Mouse (Mus musculus): ENCODE results near the gene Gm3264. TPM values are rescaled to one million over a fixed set of nuclear protein-coding genes. Genes with fewer than 3 reads are reported as not detected.

Gene Gm3264
- not detected in 4 replicates for total RNA-seq (2023; ENCODE audit: inconsistent age)

GRCm38 (mm10) chr14:4855299-4855980 lies at the start of gene Gm3264:
Gm3264 (plus strand) TSS chr14:4855576.

GRCm38 (mm10) chr14:4837806-4838205 lies 17.6 kb upstream of the Gm3264 start, which contains the start of gene Gm3269:
Gm3269 (plus strand) TSS chr14:4838106.

GRCm38 (mm10) chr14:4892116-4892515 lies 36.7 kb downstream of the Gm3264 start, which contains the start of gene Gm3278:
Gm3278 (plus strand) TSS chr14:4892416.

Other genes with a start within 250 kb of the Gm3264 start
- not detected in 4 replicates for gene Gm8159, start 223.2 kb upstream of the Gm3264 start, total RNA-seq (2023; ENCODE audit: inconsistent age)
- gene Gm3239, start 191.4 kb upstream of the Gm3264 start, total RNA-seq (2023; ENCODE audit: inconsistent age), result not detected in 4 replicates
- gene Gm7876, start 146.3 kb upstream of the Gm3264 start, total RNA-seq (2023; ENCODE audit: inconsistent age), result not detected in 4 replicates
- gene Gm3252, start 128.8 kb upstream of the Gm3264 start, total RNA-seq (2023; ENCODE audit: inconsistent age), result not detected in 4 replicates
- gene Gm9602, start 79.2 kb upstream of the Gm3264 start, total RNA-seq (2023; ENCODE audit: inconsistent age), result not detected in 4 replicates
- gene Gm3269, start 17.5 kb upstream of the Gm3264 start, total RNA-seq (2023; ENCODE audit: inconsistent age), result not detected in 4 replicates
- gene Gm3278, start 36.8 kb downstream of the Gm3264 start, total RNA-seq (2023; ENCODE audit: inconsistent age), result not detected in 4 replicates
- gene Gm8297, start 128.4 kb downstream of the Gm3264 start, total RNA-seq (2023; ENCODE audit: inconsistent age), result not detected in 4 replicates
- gene Gm3298, start 160.3 kb downstream of the Gm3264 start, total RNA-seq (2023; ENCODE audit: inconsistent age), result not detected in 4 replicates
- gene 4930555G01Rik, start 195.1 kb downstream of the Gm3264 start, total RNA-seq (2023; ENCODE audit: inconsistent age), result not detected in 4 replicates
- gene Gm8281, start 215.5 kb downstream of the Gm3264 start, total RNA-seq (2023; ENCODE audit: inconsistent age), result not detected in 4 replicates